Mouse (Mus musculus) forebrain, embryonic 13.5 days (tissue): ENCODE data around the gene Yipf6. TPM values are rescaled to one million over a fixed set of nuclear protein-coding genes. Genes with fewer than 3 reads are reported as not detected.
"Not testable (repeated sequence)": the region's sequence is repeated elsewhere in the genome, so short reads cannot be mapped to it uniquely, and the experiment has no call there.

ENCODE experiments used
- ATAC-seq: fragments of 200-750 bp; cut with Nextera tagmentation; 2 replicates; pipeline ENCODE4 v1.8.0; 2017
- H3K27ac ChIP-seq: fragments of 300-500 bp; sonication (generic); 2 replicates; pipeline ENCODE4 v1.5.1; 2015; ENCODE audit warnings: inconsistent platforms, mild to moderate bottlenecking, moderate library complexity
- H3K27me3 ChIP-seq: fragments of 300-500 bp; sonication (generic); 2 replicates; pipeline ENCODE4 v1.6.1; 2015; ENCODE audit warnings: mild to moderate bottlenecking, inconsistent platforms
- H3K36me3 ChIP-seq: fragments of 300-500 bp; sonication (generic); 2 replicates; pipeline ENCODE4 v1.6.1; 2015; ENCODE audit warnings: mild to moderate bottlenecking, inconsistent platforms; ENCODE audit not compliant: poor library complexity, severe bottlenecking
- H3K4me1 ChIP-seq: fragments of 300-500 bp; sonication (generic); 2 replicates; pipeline ENCODE4 v1.6.1; 2015; ENCODE audit warnings: inconsistent platforms
- H3K4me2 ChIP-seq: fragments of 300-500 bp; sonication (generic); 2 replicates; pipeline ENCODE4 v1.6.1; 2015; ENCODE audit warnings: inconsistent platforms, mild to moderate bottlenecking, moderate library complexity
- H3K4me3 ChIP-seq: fragments of 300-500 bp; sonication (generic); 2 replicates; pipeline ENCODE4 v1.5.1; 2015; ENCODE audit warnings: mild to moderate bottlenecking, inconsistent platforms
- H3K9ac ChIP-seq: fragments of 300-500 bp; sonication (generic); 2 replicates; pipeline ENCODE4 v1.6.1; 2015; ENCODE audit warnings: mild to moderate bottlenecking, inconsistent platforms
- H3K9me3 ChIP-seq: fragments of 300-500 bp; sonication (generic); replicated peaks from 2 replicates; pipeline ENCODE4 v1.6.1; 2016; ENCODE audit warnings: inconsistent platforms
- WGBS: fragments of 180-500 bp; shearing (Covaris S2); methylation state at CpG from one replicate; pipeline ENCODE4 v1.1.7; 2015; 5-methylcytosine and 5-hydroxymethylcytosine counted together
- polyA plus RNA-seq: library from polyadenylated mRNA; unstranded; fragments of >200 nt; fragmentation: Nextera tagmentation; extraction: Ambion mirVana; gene quantifications from 2 replicates; pipeline ENCODE4 v1.2.1, GENCODE M21; 2015

Gene Yipf6
- polyA plus RNA-seq, 1 experiment from 2014 or later = 18.1 TPM

DNA sequence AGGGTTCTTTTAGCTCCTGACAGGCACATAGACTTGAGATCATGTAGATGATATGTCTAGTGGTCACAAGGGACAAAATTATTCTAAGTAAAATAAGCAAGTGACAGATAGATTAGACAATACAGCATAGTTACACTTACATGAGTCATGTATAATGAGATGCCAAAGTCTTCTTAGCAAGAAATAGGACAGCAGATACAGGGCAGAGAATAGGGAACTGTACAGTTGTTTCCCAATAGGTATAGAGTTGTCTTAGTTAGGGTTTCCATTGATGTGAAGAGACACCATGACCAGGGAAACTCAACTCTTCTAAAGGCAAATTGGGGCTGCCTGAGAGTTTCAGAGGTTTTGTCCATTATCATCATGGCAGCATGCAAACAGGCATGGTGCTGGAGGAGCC is 27.6 kb downstream of the Yipf6 start:
- H3K36me3 ChIP-seq = no peaks in the 10 kb centered on the region
- H3K4me1 ChIP-seq = no peaks in the 10 kb centered on the region
- H3K27ac ChIP-seq = no peak overlapping the region
- H3K4me2 ChIP-seq = no peak overlapping the region
- no peaks in the 10 kb centered on the region for H3K9me3 ChIP-seq
- no peaks in the 10 kb centered on the region for H3K27me3 ChIP-seq
- no peak for ATAC-seq
- no peak overlapping the region for H3K4me3 ChIP-seq
- H3K9ac ChIP-seq = no peak overlapping the region

DNA sequence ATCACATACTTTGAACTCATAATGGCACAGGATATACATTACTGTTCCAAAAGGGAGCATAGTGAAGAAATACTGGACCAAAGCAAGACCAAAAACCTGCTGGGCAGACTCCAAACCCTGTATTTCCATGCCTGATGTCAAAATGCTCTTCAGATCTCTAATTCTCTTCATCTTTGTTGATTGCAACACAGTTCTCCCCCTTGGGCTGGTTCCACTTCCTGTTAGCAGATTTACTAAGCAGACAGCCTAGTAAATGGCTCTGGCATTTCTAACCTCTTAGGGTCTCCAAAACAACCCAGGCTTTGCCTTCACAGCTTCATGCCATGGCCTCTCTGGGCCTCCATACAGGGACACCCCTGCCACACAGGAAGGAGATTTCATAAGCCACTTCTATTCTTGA is 28.4 kb downstream of the Yipf6 start:
- no peak overlapping the region for H3K27ac ChIP-seq
- no peak overlapping the region for H3K4me2 ChIP-seq
- H3K27me3 ChIP-seq = no peaks in the 10 kb centered on the region
- H3K4me3 ChIP-seq = no peak overlapping the region
- no peak for ATAC-seq
- no peaks in the 10 kb centered on the region for H3K36me3 ChIP-seq
- H3K9me3 ChIP-seq = no peaks in the 10 kb centered on the region
- H3K9ac ChIP-seq = no peak overlapping the region
- H3K4me1 ChIP-seq = no peaks in the 10 kb centered on the region

DNA sequence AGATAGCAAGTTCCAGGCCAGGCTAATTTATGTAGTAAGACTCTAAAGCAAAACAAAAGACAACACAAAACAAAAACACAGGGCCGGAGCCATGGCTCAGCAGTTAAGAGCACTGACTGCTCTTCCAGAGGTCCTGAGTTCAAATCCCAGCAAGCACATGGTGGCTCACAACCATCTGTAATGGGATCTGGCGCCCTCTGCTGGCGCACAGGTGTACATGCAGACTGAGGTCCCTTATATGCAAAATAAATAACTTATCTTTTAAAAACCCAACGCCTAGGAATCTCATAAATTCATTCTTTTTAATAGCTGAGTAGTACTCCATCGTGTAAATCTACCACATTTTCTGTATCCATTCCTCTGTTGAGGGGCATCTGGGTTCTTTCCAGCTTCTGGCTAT is 50.5 kb downstream of the Yipf6 start:
- H3K27me3 ChIP-seq, H3K9ac ChIP-seq, H3K4me3 ChIP-seq, H3K9me3 ChIP-seq, H3K4me2 ChIP-seq, H3K27ac ChIP-seq, H3K36me3 ChIP-seq, H3K4me1 ChIP-seq, ATAC-seq: not testable (repeated sequence)
- WGBS = 56% methylated on average over 5 of the region's 5 CpGs

DNA sequence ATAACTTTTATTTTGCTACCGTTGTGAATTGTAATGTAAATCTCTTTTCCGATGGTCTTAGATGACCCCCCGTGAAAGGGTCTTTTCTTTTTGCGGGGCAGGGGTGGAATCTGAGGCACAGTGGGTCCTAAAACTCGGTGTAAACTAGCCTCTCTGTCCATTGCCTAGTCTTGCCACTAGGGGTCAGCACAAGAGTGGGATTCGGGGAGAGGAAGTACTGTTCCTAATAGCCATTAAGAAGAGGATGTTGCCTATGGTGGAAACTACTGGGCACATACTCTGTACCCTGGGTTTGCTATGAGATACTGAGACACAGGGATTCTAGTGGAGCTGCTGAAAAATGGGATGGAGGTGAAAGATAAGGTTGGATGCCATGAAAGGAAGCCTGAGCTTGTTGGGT is 53.5 kb downstream of the Yipf6 start:
- Histone ChIP-seq H3K4me3 (no peak overlapping the region), H3K27ac (no peak overlapping the region), H3K36me3 (no peaks in the 10 kb centered on the region), H3K4me2 (no peak overlapping the region), H3K9me3 (no peaks in the 10 kb centered on the region), H3K27me3 (no peaks in the 10 kb centered on the region), H3K4me1 (no peaks in the 10 kb centered on the region), H3K9ac (no peak overlapping the region)
- peak; percentile 41; the same call in 1 of the 2 replicates for ATAC-seq
- 39% methylated on average over 6 of the region's 6 CpGs for WGBS

Other genes with a start within 250 kb of the Yipf6 start
- 32.9 and 34.4 TPM in 2 replicates for gene Ophn1, start 45.3 kb upstream of the Yipf6 start, polyA plus RNA-seq
- 2.8 and 3.0 TPM in 2 replicates for gene Stard8, start 66.9 kb downstream of the Yipf6 start, polyA plus RNA-seq
- 67.6 and 71.9 TPM in 2 replicates for gene Efnb1, start 199.8 kb downstream of the Yipf6 start, polyA plus RNA-seq